Mouse (Mus musculus) cerebellum, postnatal 10 days (tissue): Measurements from ENCODE around the gene Lsg1.

ENCODE experiments used
- DNase-seq, 2 experiments: peaks; one replicate each; pipeline ENCODE4 v3.0.0; 2021; ENCODE audit warnings: mixed read lengths in 2 of 2

Gene Lsg1

DNA sequence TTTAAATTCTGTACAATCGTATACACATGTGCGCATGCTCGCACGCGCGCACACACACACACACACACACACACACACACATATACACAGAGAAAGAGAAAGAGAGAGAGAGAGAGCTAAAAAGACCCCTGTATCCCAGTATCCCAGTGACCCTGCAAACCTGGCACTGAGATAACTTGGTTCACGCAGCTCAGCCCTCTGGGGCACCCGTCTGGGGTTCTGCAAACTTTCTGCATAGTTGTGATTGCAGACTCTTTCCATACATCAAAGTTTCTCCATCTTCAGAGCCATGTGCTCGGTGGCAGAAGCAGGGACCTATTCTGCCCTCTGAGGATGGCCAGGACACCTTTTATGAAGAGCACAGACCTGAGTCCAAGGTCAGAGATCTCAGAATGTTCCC lies 70.4 kb downstream of the Lsg1 start:
- no peak for DNase-seq

DNA sequence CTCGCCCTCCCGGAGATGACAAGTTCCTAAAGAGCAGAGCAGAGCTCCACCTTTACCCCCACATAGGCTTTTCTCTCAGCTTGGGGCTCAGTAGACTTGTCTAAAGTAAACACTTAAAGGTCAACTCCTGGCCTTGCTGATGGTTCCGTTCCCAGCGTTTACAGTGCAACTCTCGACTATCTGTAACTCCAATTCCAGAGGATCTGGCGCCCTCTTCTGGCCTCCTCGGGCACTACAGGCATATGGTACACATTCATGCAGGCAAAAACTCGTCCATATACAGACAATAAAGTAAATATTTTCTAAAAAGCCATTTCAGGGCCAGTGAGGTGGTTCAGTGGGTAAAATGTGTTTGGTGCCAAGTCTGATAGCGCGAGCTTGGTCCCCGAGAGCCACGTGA lies 72.0 kb downstream of the Lsg1 start:
- DNase-seq = peak in 1 of 2 experiments; percentile 56

- peak; percentile 78 to 82 for DNase-seq
These were observed 74.1 kb downstream of the Lsg1 start for GRCm38 (mm10) chr16:30513050-30514024.

- no peak for DNase-seq
These were observed 74.9 kb downstream of the Lsg1 start for GRCm38 (mm10) chr16:30512375-30513049.

GRCm38 (mm10) chr16:30511563-30512340 lies 75.6 kb downstream of the Lsg1 start:
- no peak for DNase-seq

- peak; percentile 94 to 96 for DNase-seq
These were observed 76.6 kb downstream of the Lsg1 start for GRCm38 (mm10) chr16:30510504-30511451.
